Comparison of ENCODE assay signal across 23 mouse cellular contexts in genomic region chr4:63356981-63357570, GRCm38 (mm10). TPM values are rescaled to one million over a fixed set of nuclear protein-coding genes. Genes with fewer than 3 reads are reported as not detected.
DNase-seq lines count a peak whose midpoint lies in the region; ATAC-seq and TF ChIP-seq lines count a peak whose summit lies in the region.
"Had no signal": no experiment of that assay in that cellular context is flagged by ENCODE, and none has a peak within 500 bp of the region (broad histone marks: within the 10 kb centered on the region; RNA-seq: fewer than 3 reads in every experiment).

No protein-coding gene starts in this region.

- H3K4me3 ChIP-seq in CH12.LX (replicated peaks in 1 of 3; ENCODE audit: low read depth in 2 of 3, low read length in 2 of 3, poor library complexity in 1 of 3), result no peak overlapping the region
- H3K4me3 ChIP-seq: embryonic facial prominence, embryonic 15.5 days; limb, embryonic 12.5 days; midbrain, embryonic 13.5 days had no signal

- no peak for TF ChIP-seq CTCF in CH12.LX (conservative IDR thresholded peaks at IDR 0.05 in 1 of 2, IDR thresholded peaks at IDR 0.05 in 1 of 2; ENCODE audit: low read depth in 2 of 2, low read length in 2 of 2)

- ATAC-seq in hematopoietic stem cell, adult 5-6 weeks (replicated peaks in 1 of 2; ENCODE audit: insufficient read depth in 1 of 2, low FRiP score in 2 of 2, low TSS enrichment in 1 of 2, low read depth in 1 of 2, poor library complexity in 2 of 2, severe bottlenecking in 2 of 2), result peak; percentile 21 to 42; a peak in 3 of 4 replicates
- ATAC-seq: inflammation-experienced regulatory T-cells, adult 6 months; midbrain, embryonic 13.5 days had no signal

- dilution Hi-C loops in CH12.LX (cut with MboI; ENCODE audit: extremely low pct_ligation_motif_present, extremely low pct_unique_long_range_greater_than_20kb, low sequenced_read_pairs), result no loop called here

- H3K4me2 ChIP-seq in CH12.LX (ENCODE audit: insufficient read depth, low read depth, poor library complexity, severe bottlenecking), result no peak overlapping the region
- H3K4me2 ChIP-seq: embryonic facial prominence, embryonic 15.5 days; limb, embryonic 12.5 days; midbrain, embryonic 13.5 days had no signal

- peak; percentile 24 for DNase-seq in embryo, embryonic 10 days (ENCODE audit: low spot score)
- DNase-seq in embryo, embryonic 10.5 days (ENCODE audit: low spot score), result no peak
- peak; percentile 34 for DNase-seq in CH12.LX (ENCODE audit: extremely low read depth)
- peak; percentile 45 for DNase-seq in lung, postnatal 14 days
- no peak for DNase-seq in thymus, postnatal 10 days (ENCODE audit: low spot score in 2 of 2)
- DNase-seq in heart, postnatal 10 days, result no peak
- no peak for DNase-seq in kidney, postnatal 14 days
- DNase-seq: cerebellum, adult 11-12 months; heart, postnatal 14 days; spleen, adult 18-20 months; thymus, postnatal 4 days had no signal

- peaks cover 21 to 26% of the 10 kb centered on the region in 2 experiments for H3K4me1 ChIP-seq in CH12.LX (ENCODE audit: control insufficient read depth in 1 of 2, insufficient read depth in 2 of 2)
- H3K4me1 ChIP-seq: embryonic facial prominence, embryonic 15.5 days; limb, embryonic 12.5 days had no signal

- no peak for TF ChIP-seq POLR2A in CH12.LX (IDR thresholded peaks at IDR 0.05; ENCODE audit: low read depth, low read length)

- no peak for TF ChIP-seq RAD21 in CH12.LX (IDR thresholded peaks at IDR 0.05; ENCODE audit: low read depth, low read length)

- no peak overlapping the region for H3K9ac ChIP-seq in CH12.LX (ENCODE audit: insufficient read depth, low read depth)
- H3K9ac ChIP-seq: embryonic facial prominence, embryonic 15.5 days; limb, embryonic 12.5 days; midbrain, embryonic 13.5 days had no signal

- intact Hi-C loops in heart, postnatal 10 days (cut with DNase I), result no loop called here

- H3K27ac ChIP-seq in CH12.LX (ENCODE audit: insufficient read depth, low read depth), result no peak overlapping the region
- H3K27ac ChIP-seq: embryonic facial prominence, embryonic 15.5 days; limb, embryonic 12.5 days; midbrain, embryonic 13.5 days had no signal

- no peak for TF ChIP-seq EP300 in CH12.LX (IDR thresholded peaks at IDR 0.05; ENCODE audit: low read length)

- no peaks in the 10 kb centered on the region for H3K27me3 ChIP-seq in CH12.LX (replicated peaks)
- H3K27me3 ChIP-seq: embryonic facial prominence, embryonic 15.5 days; limb, embryonic 12.5 days; midbrain, embryonic 13.5 days had no signal

- H3K36me3 ChIP-seq in CH12.LX (replicated peaks in 1 of 2; ENCODE audit: control insufficient read depth in 1 of 2, insufficient read depth in 1 of 2, low read length in 1 of 2), result peaks cover 14 to 27% of the 10 kb centered on the region in 2 experiments
- H3K36me3 ChIP-seq: embryonic facial prominence, embryonic 15.5 days; limb, embryonic 12.5 days; midbrain, embryonic 13.5 days had no signal

- H3K9me3 ChIP-seq in CH12.LX (replicated peaks; ENCODE audit: low read length), result no peaks in the 10 kb centered on the region
- H3K9me3 ChIP-seq: embryonic facial prominence, embryonic 15.5 days; limb, embryonic 12.5 days; midbrain, embryonic 13.5 days had no signal

- in situ Hi-C loops in CH12.LX (cut with MboI; ENCODE audit: low pct_ligation_motif_present, low pct_unique_long_range_greater_than_20kb, low sequenced_read_pairs), result loop anchor here (10.0 kb wide), 1 partner anchor 48 kb away; the partner anchor contains the start of gene Akna

- no peaks in the 10 kb centered on the region for H3K79me2 ChIP-seq in CH12.LX (replicated peaks; ENCODE audit: control insufficient read depth, extremely low read depth, insufficient read depth, poor library complexity, severe bottlenecking)

TF ChIP-seq in CH12.LX, 34 proteins besides CTCF, POLR2A, EP300 and RAD21:
- TF ChIP-seq IRF4 (IDR thresholded peaks at IDR 0.05; ENCODE audit: low read depth, low read length), result no peak
- TF ChIP-seq PAX5 (IDR thresholded peaks at IDR 0.05; ENCODE audit: low read length), result no peak
- no peak for TF ChIP-seq MAX (IDR thresholded peaks at IDR 0.05; ENCODE audit: low read length)
- no peak for TF ChIP-seq USF1 (IDR thresholded peaks at IDR 0.05; ENCODE audit: low read depth, low read length)
- TF ChIP-seq SIN3A (IDR thresholded peaks at IDR 0.05; ENCODE audit: low read length), result no peak
- TF ChIP-seq E2F4 (IDR thresholded peaks at IDR 0.05; ENCODE audit: insufficient replicate concordance, low read depth, low read length), result no peak
- no peak for TF ChIP-seq MAZ (IDR thresholded peaks at IDR 0.05; ENCODE audit: low read depth, low read length)
- TF ChIP-seq CHD2 (IDR thresholded peaks at IDR 0.05; ENCODE audit: low read length), result no peak
- TF ChIP-seq MYC (IDR thresholded peaks at IDR 0.05; ENCODE audit: low read depth, low read length), result no peak

RNA-seq across cellular contexts. Expression of gene Orm3, which starts 1.1 kb away (rescaled TPM):
- total RNA-seq in CH12.LX (2012; rRNA removed) (not detected in 2 replicates), CH12.LX (2014; rRNA removed) (not detected in 2 replicates)
- 0.30 and 0.33 TPM in 2 replicates for polyA plus RNA-seq in CH12.LX (2012; ENCODE audit: insufficient read length, low read depth)
- total RNA-seq in hematopoietic stem cell, adult 5-6 weeks (2017), result not detected in 2 replicates
- total RNA-seq in heart, postnatal 10 days (2021), result under 1 TPM in 1 of 2 experiments, not detected in 1; 0.60 TPM
- total RNA-seq: ES-E14; left cerebral cortex, adult 8-10 months had no signal
- polyA plus RNA-seq: C2C12; cortical plate, adult 2 months; embryonic facial prominence, embryonic 15.5 days; forebrain, embryonic 11.5 days; kidney, embryonic 16.5 days; limb, embryonic 12.5 days; midbrain, embryonic 13.5 days; stomach, embryonic 16.5 days had no signal

RNA-seq across cellular contexts. Expression of gene Orm2, which starts 5.2 kb away (rescaled TPM):
- total RNA-seq in CH12.LX (2012; rRNA removed), result not detected in 2 replicates
- total RNA-seq in CH12.LX (2014; rRNA removed), result not detected in 2 replicates
- 0.53 TPM in 1 of 2 replicates, not detected in the other for polyA plus RNA-seq in CH12.LX (2012; ENCODE audit: insufficient read length, low read depth)
- not detected in 2 replicates for total RNA-seq in hematopoietic stem cell, adult 5-6 weeks (2017)
- not detected for total RNA-seq in heart, postnatal 10 days (2021)
- total RNA-seq: ES-E14; left cerebral cortex, adult 8-10 months had no signal
- polyA plus RNA-seq: C2C12; cortical plate, adult 2 months; forebrain, embryonic 11.5 days; kidney, embryonic 16.5 days; limb, embryonic 12.5 days; midbrain, embryonic 13.5 days; stomach, embryonic 16.5 days had no signal

RNA-seq across cellular contexts. Expression of gene Orm1, which starts 12.7 kb away (rescaled TPM):
- not detected in 2 replicates for total RNA-seq in CH12.LX (2012; rRNA removed)
- total RNA-seq in CH12.LX (2014; rRNA removed), result not detected in 2 replicates
- polyA plus RNA-seq in CH12.LX (2012; ENCODE audit: insufficient read length, low read depth), result not detected in 2 replicates
- 0.84 and 11.3 TPM in 2 replicates for total RNA-seq in hematopoietic stem cell, adult 5-6 weeks (2017)
- total RNA-seq in heart, postnatal 10 days (2021), result under 1 TPM in 1 of 2 experiments, not detected in 1; 0.35 TPM
- total RNA-seq: ES-E14; left cerebral cortex, adult 8-10 months had no signal
- polyA plus RNA-seq: cortical plate, adult 2 months; forebrain, embryonic 11.5 days; inflammation-experienced regulatory T-cells, adult 6 months; kidney, embryonic 16.5 days; limb, embryonic 12.5 days; midbrain, embryonic 13.5 days had no signal

RNA-seq across cellular contexts. Expression of gene Akna, which starts 46.1 kb away (rescaled TPM):
- total RNA-seq in CH12.LX (2012; rRNA removed), result 19.3 and 28.0 TPM in 2 replicates
- 5.1 and 6.5 TPM in 2 replicates for total RNA-seq in CH12.LX (2014; rRNA removed)
- 28.5 and 37.5 TPM in 2 replicates for polyA plus RNA-seq in CH12.LX (2012; ENCODE audit: insufficient read length, low read depth)
- 19.1 and 22.1 TPM in 2 replicates for total RNA-seq in hematopoietic stem cell, adult 5-6 weeks (2017)
- 1 to 10 TPM; 5.4 to 6.1 TPM for total RNA-seq in heart, postnatal 10 days (2021)

Comparison
In these comparisons a context has a peak if more than half of its experiments do, and no peak if none do; other contexts are left out.
1. DNase-seq: peak in embryo, embryonic 10 days (single experiment), CH12.LX (single experiment) and lung, postnatal 14 days (single experiment); none in embryo, embryonic 10.5 days (single experiment), thymus, postnatal 10 days (0 of 2), heart, postnatal 10 days (0 of 2) and kidney, postnatal 14 days (single experiment).